Mouse (Mus musculus): ENCODE results near the gene Vmn1r232.

Vmn1r232 gene

DNA sequence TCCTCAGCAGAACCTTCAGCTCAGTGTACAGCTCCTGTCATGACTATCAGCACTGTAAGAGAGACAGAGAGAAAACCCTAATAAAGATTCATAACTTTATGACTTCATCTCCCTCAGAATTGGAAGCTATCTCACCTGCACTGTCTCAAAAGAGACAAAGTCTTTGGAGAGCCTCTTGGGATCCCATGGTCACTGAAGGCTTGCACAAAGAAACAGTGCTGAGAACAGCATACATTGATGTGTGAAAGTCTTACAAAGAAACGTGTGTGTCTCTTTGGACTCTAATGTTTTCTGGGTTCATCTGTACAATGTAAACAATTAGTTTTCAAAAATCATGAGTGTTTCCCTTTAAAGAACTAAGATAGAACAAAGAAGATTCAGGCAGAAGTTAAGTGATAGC lies at the start of gene Vmn1r232:
TSS of gene Vmn1r232 (minus strand) at position 101 of the 400 bp plus-strand sequence.
- DNase-seq: no peak

DNA sequence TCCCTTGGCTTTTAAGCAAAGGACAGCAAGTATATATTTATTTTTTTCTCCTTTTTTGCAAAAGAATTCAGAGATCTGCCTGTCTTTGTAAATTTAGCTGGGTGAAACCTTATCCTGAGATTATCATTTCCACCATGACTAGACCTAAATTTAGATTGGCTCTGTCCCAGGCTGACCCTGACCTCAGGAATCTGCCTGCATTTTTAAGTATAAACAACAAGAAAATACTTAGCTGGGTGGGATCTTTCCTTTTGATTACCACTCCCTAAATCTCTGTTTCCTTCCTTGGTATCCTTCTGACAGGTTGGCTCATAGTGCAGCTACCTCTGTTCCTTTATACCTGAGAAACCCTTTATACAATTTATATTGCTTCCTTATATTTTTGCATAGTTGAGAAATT lies 47.2 kb upstream of the Vmn1r232 start:
- DNase-seq: peak in 1 of 2 experiments; percentile 31

DNA sequence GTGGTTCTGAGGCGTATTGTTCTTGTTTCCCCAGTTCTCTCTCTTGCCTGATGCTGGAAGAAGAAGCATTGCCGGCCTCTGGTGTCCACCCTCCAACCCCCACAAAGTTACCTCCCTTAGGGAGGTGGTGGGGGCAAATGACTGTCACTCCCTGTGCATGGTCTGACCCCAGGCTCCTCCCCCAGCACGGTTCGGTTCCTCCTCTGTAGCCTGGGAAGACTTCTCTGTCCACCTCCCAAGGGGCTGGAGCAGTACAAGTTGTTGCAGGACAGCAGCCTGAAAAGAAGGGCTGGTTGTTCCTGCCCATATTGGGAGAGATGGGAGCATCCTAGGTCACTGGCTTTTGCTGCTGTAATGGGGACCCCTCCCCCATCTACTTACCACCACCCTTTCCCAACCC lies 45.9 kb upstream of the Vmn1r232 start:
- no peak for DNase-seq

DNA sequence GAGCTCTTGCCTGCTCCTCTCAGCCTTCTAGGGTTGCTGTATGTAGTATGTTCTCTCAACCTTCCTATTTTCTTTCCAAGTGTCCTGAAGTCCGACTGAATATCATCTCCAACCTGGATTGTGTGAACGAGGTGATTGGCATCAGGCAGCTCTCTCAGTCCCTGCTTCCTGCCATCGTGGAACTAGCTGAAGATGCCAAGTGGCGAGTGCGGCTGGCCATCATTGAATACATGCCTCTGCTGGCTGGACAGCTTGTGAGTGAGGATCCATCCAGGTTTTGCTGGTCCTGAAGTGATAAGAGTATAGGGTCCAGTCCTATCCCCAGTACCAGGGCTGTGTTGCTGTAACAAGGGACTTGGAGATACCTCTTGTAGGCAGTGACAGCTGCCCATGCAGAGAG lies 40.9 kb upstream of the Vmn1r232 start:
- no peak for DNase-seq

GRCm38 (mm10) chr17:20946636-20947035 lies 27.1 kb upstream of the Vmn1r232 start:
- DNase-seq: no peak

DNA sequence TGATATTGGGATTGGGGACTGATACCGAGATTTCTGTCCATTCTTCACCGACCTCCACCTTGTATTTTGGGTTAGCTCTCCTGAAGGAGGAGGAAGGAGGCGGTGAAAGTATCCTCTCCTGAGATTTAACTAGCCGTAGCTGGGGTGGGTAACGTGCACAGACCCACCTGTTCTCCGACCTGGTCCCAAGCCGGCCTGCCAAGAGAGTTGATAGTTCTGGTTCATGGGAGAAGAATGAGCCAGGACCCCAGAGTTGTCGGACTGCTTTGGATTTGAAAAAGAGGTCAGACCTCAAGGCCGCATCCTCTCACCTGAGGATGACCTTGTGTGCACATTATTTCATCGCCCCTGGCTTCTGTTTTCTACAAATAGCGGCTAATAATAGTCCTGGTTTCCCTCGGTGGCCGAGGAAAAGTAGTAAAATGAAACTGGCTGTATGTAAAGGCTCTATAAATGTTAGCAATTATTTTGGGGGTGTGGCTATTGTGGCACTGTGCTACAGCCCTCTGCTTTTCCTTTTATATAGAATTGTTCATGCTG lies 26.6 kb upstream of the Vmn1r232 start:
- DNase-seq: peak in 1 of 2 experiments; percentile 21

- peak; percentile 98 to 99 for DNase-seq
Measured at GRCm38 (mm10) chr17:20944985-20945891, 25.7 kb upstream of the Vmn1r232 start, which contains the start of gene Ppp2r1a. TSS of gene Ppp2r1a (plus strand) at chr17:20945311.

DNA sequence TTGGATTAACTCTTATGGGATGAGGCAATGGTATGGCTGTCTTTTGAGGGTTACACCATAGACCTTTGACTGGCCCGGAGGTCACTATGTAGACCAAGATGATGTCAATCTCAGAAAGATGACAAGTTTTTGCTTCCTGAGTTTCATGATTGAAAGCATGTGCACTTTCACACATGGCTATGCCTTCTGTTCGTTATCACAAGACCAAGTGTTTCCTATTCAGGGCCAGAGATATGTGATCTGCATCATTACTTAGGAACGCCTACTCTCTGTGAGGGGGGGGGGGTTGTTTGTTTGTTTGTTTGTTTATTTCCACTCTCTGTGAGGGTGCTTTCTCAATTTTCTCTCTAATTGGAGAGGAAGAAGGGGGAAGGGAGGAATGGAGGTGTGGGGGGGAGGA lies 24.7 kb upstream of the Vmn1r232 start:
- no peak for DNase-seq

DNA sequence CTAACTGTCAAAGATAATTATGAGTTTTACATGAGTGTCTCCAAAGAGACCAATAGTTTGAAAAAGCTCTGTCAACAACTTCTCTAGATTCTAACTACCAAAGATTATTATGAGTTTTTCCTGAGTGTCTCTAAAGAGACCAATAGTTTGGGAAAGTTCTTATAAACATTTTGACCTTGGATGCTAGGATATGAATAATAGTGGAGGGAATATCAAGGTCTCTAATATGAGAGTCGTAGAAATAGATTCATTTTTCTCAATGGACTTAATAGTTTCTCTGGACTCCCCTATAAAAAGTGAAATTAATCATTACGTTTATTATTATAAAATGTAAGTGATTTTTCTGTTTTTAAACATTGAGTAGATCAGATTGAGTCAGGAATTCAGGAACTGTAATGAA lies 14.5 kb downstream of the Vmn1r232 start, which contains the start of gene Vmn1r231:
TSS of gene Vmn1r231 (minus strand) at position 101 of the 400 bp plus-strand sequence.
- DNase-seq: no peak
